13 mouse cellular contexts compared by ENCODE assay signal in the genomic region with DNA sequence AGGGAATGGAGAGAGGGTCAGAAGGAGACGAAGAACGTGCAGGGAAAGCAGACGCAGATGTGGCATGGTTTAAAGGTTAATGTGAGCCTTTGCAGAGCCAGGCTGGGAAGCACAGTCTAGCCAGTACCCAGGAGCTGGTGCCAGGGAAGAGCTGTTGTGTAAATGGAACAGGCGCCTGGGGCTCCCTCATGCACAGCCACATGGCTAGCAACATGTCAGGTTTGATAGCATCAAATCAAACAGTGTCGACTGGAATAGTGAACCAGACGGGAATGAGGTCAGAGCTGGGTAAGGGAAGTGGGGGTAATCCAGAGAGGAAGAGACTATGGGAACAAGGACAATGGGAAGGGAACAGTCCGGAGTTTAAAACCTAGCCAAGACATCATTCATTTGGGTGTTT.
A peak's percentile ranks its signal among the peaks of the same experiment; 100 is the strongest.
DNase-seq lines count a peak whose midpoint lies in the region; ATAC-seq and TF ChIP-seq lines count a peak whose summit lies in the region.
"Had no signal": no experiment of that assay in that cellular context is flagged by ENCODE, and none has a peak within 500 bp of the region (broad histone marks: within the 10 kb centered on the region; RNA-seq: fewer than 3 reads in every experiment).

No protein-coding gene starts in this region.

- no peak; the same call in 1 of the 2 replicates for ATAC-seq in cerebellum, adult (ENCODE audit: insufficient number of reproducible peaks, low FRiP score, low TSS enrichment)
- ATAC-seq: midbrain, embryonic 16.5 days had no signal

- no peak for TF ChIP-seq CTCF in kidney, adult 2 months (conservative IDR thresholded peaks at IDR 0.05; ENCODE audit: insufficient read depth, insufficient read length, low read depth, low read length)
- TF ChIP-seq CTCF in thymus, adult 2 months (IDR thresholded peaks at IDR 0.05; ENCODE audit: borderline replicate concordance, control insufficient read depth, extremely low read depth, insufficient read depth, low read length, poor library complexity) = no peak

- 54% methylated on average over 7 of the region's 7 CpGs for WGBS in kidney, adult 2 months
- WGBS in thymus, adult 2 months = 93% methylated on average over 7 of the region's 7 CpGs
- 91% methylated on average over 7 of the region's 7 CpGs for WGBS in forebrain, embryonic 10.5 days

- no peaks in the 10 kb centered on the region for H3K9me3 ChIP-seq in forebrain, embryonic 10.5 days
- H3K9me3 ChIP-seq: hindbrain, embryonic 12.5 days; limb, embryonic 10.5 days had no signal

- H3K27ac ChIP-seq in kidney, adult 2 months (ENCODE audit: insufficient read depth, low read depth, low read length) = no peak overlapping the region
- no peak overlapping the region for H3K27ac ChIP-seq in thymus, adult 2 months (ENCODE audit: control insufficient read depth, insufficient read depth, low read length)
- H3K27ac ChIP-seq in forebrain, embryonic 10.5 days = no peak overlapping the region
- H3K27ac ChIP-seq: hindbrain, embryonic 12.5 days; limb, embryonic 10.5 days had no signal

- no peak overlapping the region for H3K4me3 ChIP-seq in kidney, adult 2 months (ENCODE audit: insufficient read depth, low read depth, low read length)
- H3K4me3 ChIP-seq in thymus, adult 2 months (ENCODE audit: control insufficient read depth, insufficient read depth, low read length) = no peak overlapping the region
- H3K4me3 ChIP-seq in forebrain, embryonic 10.5 days = no peak overlapping the region
- H3K4me3 ChIP-seq: hindbrain, embryonic 12.5 days; limb, embryonic 10.5 days had no signal

- peak; percentile 16 for DNase-seq in cerebellum, adult 11-12 months
- peak; percentile 81 for DNase-seq in kidney, adult 2 months
- no peak for DNase-seq in kidney, postnatal 14 days
- peak; percentile 50 for DNase-seq in Muller cell, postnatal 12 days (ENCODE audit: inconsistent ontology term)
- peak; percentile 52 for DNase-seq in fat pad, adult 2 months (ENCODE audit: extremely low read depth, low read depth, low spot score)
- no peak for DNase-seq in thymus, adult 2 months
- no peak for DNase-seq in forebrain, embryonic 10.5 days (ENCODE audit: extremely low spot score, low spot score)
- DNase-seq: lung, embryonic 14.5 days had no signal

- no peaks in the 10 kb centered on the region for H3K27me3 ChIP-seq in kidney, adult 2 months (replicated peaks; ENCODE audit: control insufficient read depth, insufficient read depth, low read length)
- no peaks in the 10 kb centered on the region for H3K27me3 ChIP-seq in thymus, adult 2 months (ENCODE audit: control insufficient read depth, insufficient read depth, low read length)
- no peaks in the 10 kb centered on the region for H3K27me3 ChIP-seq in forebrain, embryonic 10.5 days (ENCODE audit: poor library complexity, severe bottlenecking)
- H3K27me3 ChIP-seq: hindbrain, embryonic 12.5 days had no signal

- TF ChIP-seq POLR2A in kidney, adult 2 months (IDR thresholded peaks at IDR 0.05; ENCODE audit: low read depth, low read length) = no peak
- TF ChIP-seq POLR2A in thymus, adult 2 months (IDR thresholded peaks at IDR 0.05; ENCODE audit: control insufficient read depth, extremely low read depth, insufficient read depth, low read length, poor library complexity) = no peak

- H3K36me3 ChIP-seq in kidney, adult 2 months (ENCODE audit: control insufficient read depth, insufficient read depth, low read length) = no peaks in the 10 kb centered on the region
- H3K36me3 ChIP-seq in thymus, adult 2 months (ENCODE audit: control insufficient read depth, insufficient read depth, low read length) = no peaks in the 10 kb centered on the region
- H3K36me3 ChIP-seq in forebrain, embryonic 10.5 days (replicated peaks) = no peaks in the 10 kb centered on the region
- H3K36me3 ChIP-seq: G1E; hindbrain, embryonic 12.5 days had no signal

- peaks cover 21% of the 10 kb centered on the region for H3K4me1 ChIP-seq in kidney, adult 2 months (ENCODE audit: control insufficient read depth, insufficient read depth, low read length)
- no peaks in the 10 kb centered on the region for H3K4me1 ChIP-seq in thymus, adult 2 months (replicated peaks; ENCODE audit: control insufficient read depth, insufficient read depth, low read length)
- H3K4me1 ChIP-seq in forebrain, embryonic 10.5 days = no peaks in the 10 kb centered on the region
- H3K4me1 ChIP-seq: hindbrain, embryonic 12.5 days; limb, embryonic 10.5 days had no signal

Comparison
In these comparisons a context has a peak if more than half of its experiments do, and no peak if none do; other contexts are left out.
1. DNase-seq: peak in cerebellum, adult 11-12 months (single experiment), kidney, adult 2 months (single experiment), Muller cell, postnatal 12 days (single experiment) and fat pad, adult 2 months (single experiment); none in kidney, postnatal 14 days (single experiment), thymus, adult 2 months (single experiment) and forebrain, embryonic 10.5 days (single experiment).